Mouse (Mus musculus): ENCODE measurements around the gene Pak1. TPM values are rescaled to one million over a fixed set of nuclear protein-coding genes. Genes with fewer than 3 reads are reported as not detected.

Gene Pak1
- polyA plus RNA-seq, 1 experiment from 2014 or later, result 28.0 TPM

- ATAC-seq (ENCODE audit: insufficient number of reproducible peaks, insufficient read depth, low FRiP score, low TSS enrichment, low read depth), result no peak
- no peak overlapping the region for H3K27ac ChIP-seq
- H3K9ac ChIP-seq (replicated peaks), result no peak overlapping the region
- no peaks in the 10 kb centered on the region for H3K9me3 ChIP-seq
- H3K36me3 ChIP-seq, result no peaks in the 10 kb centered on the region
- H3K4me3 ChIP-seq (replicated peaks), result no peak overlapping the region
- H3K27me3 ChIP-seq, result no peaks in the 10 kb centered on the region
- 90% methylated on average over 21 of the region's 21 CpGs for WGBS
- H3K4me2 ChIP-seq, result no peak overlapping the region
- no peaks in the 10 kb centered on the region for H3K4me1 ChIP-seq (replicated peaks)
Measured at GRCm38 (mm10) chr7:97765181-97765962, 23.0 kb upstream of the Pak1 start.

DNA sequence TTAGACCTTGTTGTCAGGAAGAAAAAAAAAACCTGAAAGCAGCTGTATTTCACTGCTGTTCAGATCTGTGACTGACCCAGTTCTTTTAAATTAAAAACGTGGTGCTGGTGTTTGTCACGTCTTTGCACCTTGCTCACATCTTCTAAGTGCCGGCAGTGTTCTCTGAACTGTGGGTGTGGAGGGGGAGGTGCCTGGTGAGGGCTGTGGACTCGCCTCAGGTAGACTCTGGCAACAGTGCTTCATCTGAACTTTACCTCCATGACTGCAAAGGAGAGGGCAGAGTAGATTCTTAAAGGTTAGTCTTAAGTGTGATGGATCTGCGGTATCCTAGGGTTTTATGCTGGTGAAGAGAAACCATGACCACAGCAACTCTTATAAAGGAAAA, 22.4 kb upstream of the Pak1 start:
- Histone ChIP-seq H3K4me3 (replicated peaks) (no peak overlapping the region), H3K4me1 (replicated peaks) (no peaks in the 10 kb centered on the region), H3K9ac (replicated peaks) (no peak overlapping the region), H3K36me3 (no peaks in the 10 kb centered on the region), H3K27ac (no peak overlapping the region), H3K9me3 (no peaks in the 10 kb centered on the region), H3K27me3 (no peaks in the 10 kb centered on the region), H3K4me2 (no peak overlapping the region)
- no peak for ATAC-seq (ENCODE audit: insufficient number of reproducible peaks, insufficient read depth, low FRiP score, low TSS enrichment, low read depth)
- 71% methylated on average over 5 of the region's 5 CpGs for WGBS

DNA sequence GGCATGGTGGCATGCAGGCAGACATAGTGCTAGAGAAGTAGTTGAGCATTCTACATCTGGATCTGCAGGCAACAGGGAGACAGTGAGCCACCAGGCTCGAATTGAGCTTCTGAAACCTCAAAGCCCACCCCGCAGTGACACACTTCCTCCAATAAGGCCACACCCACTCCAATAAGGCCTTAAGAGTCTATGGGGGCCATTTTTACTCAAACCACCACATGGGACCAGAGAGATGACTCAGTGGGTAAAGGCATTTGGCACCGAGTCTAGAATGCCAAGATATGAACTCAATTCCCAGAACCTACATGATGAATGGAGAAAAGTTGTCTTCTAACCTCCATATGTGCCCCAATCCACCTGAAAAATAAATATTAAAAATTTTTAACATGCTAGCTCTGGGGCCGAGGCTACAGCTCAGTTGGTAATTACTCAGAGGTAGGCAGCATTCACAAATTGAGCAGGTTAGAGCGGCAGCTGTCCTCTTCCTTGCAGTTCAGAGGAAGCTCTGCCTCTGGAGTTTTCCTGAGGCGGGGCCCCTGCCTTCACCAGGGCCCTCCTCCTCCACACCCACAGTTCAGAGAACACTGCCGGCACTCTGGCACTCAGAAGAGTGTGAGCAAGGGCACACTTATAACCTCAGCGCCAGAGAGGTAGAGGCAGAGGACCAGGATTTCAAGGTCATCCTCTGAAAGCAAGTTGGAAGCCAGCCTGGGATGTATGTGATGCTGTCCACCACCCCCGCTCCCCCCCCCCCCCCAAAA, 21.8 kb upstream of the Pak1 start:
- no peaks in the 10 kb centered on the region for H3K4me1 ChIP-seq (replicated peaks)
- H3K4me3 ChIP-seq (replicated peaks), result no peak overlapping the region
- no peaks in the 10 kb centered on the region for H3K27me3 ChIP-seq
- H3K4me2 ChIP-seq, result no peak overlapping the region
- H3K36me3 ChIP-seq, result no peaks in the 10 kb centered on the region
- H3K9ac ChIP-seq (replicated peaks), result no peak overlapping the region
- H3K27ac ChIP-seq, result no peak overlapping the region
- H3K9me3 ChIP-seq, result no peaks in the 10 kb centered on the region
- no peak for ATAC-seq (ENCODE audit: insufficient number of reproducible peaks, insufficient read depth, low FRiP score, low TSS enrichment, low read depth)
- 75% methylated on average over 9 of the region's 9 CpGs for WGBS

DNA sequence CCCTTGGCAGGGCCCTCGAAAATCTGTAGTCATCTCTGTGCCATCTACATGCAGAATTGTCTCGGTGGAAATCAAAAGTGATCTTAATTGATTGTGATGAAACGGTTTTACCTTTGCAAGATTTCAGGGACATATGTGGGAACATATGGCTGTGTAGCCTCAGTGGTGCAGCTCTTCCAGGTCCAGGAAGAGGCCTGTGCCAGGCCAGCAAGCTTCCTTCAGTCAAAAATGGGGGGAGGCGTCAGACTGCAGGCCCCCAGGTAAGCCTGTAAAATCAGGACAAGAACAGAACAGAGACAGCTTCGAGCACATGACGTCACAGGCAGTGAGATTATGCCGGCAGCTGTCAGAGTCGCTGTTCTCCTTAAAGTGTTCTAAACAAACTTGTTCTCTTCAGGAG, 20.5 kb upstream of the Pak1 start:
- Histone ChIP-seq H3K4me3 (replicated peaks) (no peak overlapping the region), H3K27ac (no peak overlapping the region), H3K36me3 (no peaks in the 10 kb centered on the region), H3K27me3 (no peaks in the 10 kb centered on the region), H3K9ac (replicated peaks) (no peak overlapping the region), H3K9me3 (no peaks in the 10 kb centered on the region), H3K4me1 (replicated peaks) (no peaks in the 10 kb centered on the region), H3K4me2 (no peak overlapping the region)
- WGBS, result 72% methylated on average over 8 of the region's 8 CpGs
- ATAC-seq (ENCODE audit: insufficient number of reproducible peaks, insufficient read depth, low FRiP score, low TSS enrichment, low read depth), result no peak

DNA sequence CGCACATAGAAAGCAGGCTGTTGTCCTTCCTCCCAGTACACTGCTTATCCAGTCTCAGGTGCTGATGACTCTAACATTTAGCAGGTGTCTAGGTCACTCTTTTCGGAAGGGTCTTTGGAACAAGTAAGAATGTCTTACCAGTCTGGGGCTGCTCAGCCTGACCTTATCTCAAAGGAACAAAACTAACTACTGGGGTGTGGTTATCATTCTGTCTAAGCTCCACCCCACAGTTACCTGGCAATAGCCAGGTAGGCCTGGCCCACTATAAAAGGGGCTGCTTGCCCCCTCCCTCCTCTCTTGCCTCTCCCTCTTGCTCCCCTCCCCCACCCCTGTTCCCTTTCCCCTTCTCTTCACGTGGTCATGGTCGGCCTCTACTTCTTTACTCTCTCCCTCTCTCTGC, 19.3 kb upstream of the Pak1 start:
- Histone ChIP-seq H3K27ac (no peak overlapping the region), H3K9ac (replicated peaks) (no peak overlapping the region), H3K36me3 (no peaks in the 10 kb centered on the region), H3K9me3 (no peaks in the 10 kb centered on the region), H3K4me2 (no peak overlapping the region), H3K4me1 (replicated peaks) (no peaks in the 10 kb centered on the region), H3K27me3 (no peaks in the 10 kb centered on the region), H3K4me3 (replicated peaks) (no peak overlapping the region)
- no peak for ATAC-seq (ENCODE audit: insufficient number of reproducible peaks, insufficient read depth, low FRiP score, low TSS enrichment, low read depth)
- 76% methylated on average over 4 of the region's 4 CpGs for WGBS

DNA sequence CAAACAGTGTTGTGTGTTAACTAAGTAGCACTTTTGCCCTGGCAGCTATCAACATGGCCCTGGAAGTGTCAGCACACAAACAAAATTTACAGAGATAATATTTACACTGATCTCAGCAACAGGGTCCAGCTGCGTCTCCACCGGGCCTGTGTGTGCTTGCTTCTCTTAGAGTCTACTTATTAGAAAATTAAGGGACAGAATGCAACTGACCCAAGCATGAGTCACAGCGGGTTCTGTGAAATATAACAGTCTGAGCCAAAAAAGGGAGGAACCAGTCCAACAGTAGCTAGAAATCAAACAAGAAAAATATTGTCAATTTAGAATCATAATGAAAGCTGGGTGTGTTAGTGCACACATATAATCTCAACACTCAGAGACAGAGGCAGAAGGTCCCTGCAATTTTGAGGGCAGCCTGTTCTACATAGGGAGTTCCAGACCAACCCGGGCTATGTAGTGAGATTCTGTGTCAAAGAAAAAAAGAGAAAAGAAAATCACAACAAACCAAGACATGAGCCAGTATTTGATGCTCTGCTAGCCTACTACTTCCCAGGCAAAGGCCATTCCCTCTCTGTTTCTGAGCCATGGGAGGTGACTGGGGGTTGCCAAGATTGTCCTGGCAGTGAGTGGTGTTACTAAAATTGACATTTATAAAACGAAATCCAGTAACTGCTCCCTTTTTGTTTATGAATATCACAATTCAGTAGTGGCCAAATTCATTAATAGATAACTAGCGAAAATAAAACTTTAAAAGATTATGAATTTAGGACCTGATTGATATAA, 17.3 kb upstream of the Pak1 start:
- no peak for ATAC-seq (ENCODE audit: insufficient number of reproducible peaks, insufficient read depth, low FRiP score, low TSS enrichment, low read depth)
- 85% methylated on average over 6 of the region's 6 CpGs for WGBS
- Histone ChIP-seq H3K27ac (no peak overlapping the region), H3K9me3 (no peaks in the 10 kb centered on the region), H3K9ac (replicated peaks) (no peak overlapping the region), H3K4me1 (replicated peaks) (no peaks in the 10 kb centered on the region), H3K4me3 (replicated peaks) (no peak overlapping the region), H3K36me3 (no peaks in the 10 kb centered on the region), H3K27me3 (no peaks in the 10 kb centered on the region), H3K4me2 (no peak overlapping the region)

DNA sequence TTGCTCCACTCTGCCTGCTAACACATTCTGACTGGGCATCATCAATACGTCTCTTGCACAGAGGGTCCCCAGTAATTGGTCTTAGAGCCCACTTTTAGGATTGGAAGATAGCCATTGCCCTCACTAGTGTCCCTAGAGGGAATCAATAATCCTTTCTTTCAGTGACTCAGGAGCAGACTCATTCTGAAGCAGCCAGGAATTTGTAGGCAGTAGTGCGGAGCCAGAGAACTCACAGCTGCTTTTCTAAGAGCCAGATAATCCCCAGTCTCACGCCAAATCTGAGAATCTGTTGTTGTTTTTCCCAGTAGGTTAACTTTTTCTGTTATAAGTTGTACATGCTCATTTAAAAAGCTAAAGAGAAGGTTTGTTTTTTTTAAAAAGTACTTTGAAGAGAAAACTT, 13.0 kb upstream of the Pak1 start:
- ATAC-seq (ENCODE audit: insufficient number of reproducible peaks, insufficient read depth, low FRiP score, low TSS enrichment, low read depth), result no peak
- WGBS, result 67% methylated on average over 3 of the region's 3 CpGs
- H3K36me3 ChIP-seq, result no peaks in the 10 kb centered on the region

GRCm38 (mm10) chr7:97775923-97776322, 12.4 kb upstream of the Pak1 start:
- Histone ChIP-seq H3K4me2 (no peak overlapping the region), H3K27ac (no peak overlapping the region), H3K4me3 (replicated peaks) (no peak overlapping the region), H3K9ac (replicated peaks) (no peak overlapping the region), H3K9me3 (no peaks in the 10 kb centered on the region), H3K4me1 (replicated peaks) (no peaks in the 10 kb centered on the region), H3K27me3 (no peaks in the 10 kb centered on the region), H3K36me3 (no peaks in the 10 kb centered on the region)
- WGBS, result 81% methylated on average over 2 of the region's 2 CpGs
- ATAC-seq (ENCODE audit: insufficient number of reproducible peaks, insufficient read depth, low FRiP score, low TSS enrichment, low read depth), result no peak

More for the DNA sequence above, 13.0 kb upstream of the Pak1 start:
- H3K27me3 ChIP-seq, result no peaks in the 10 kb centered on the region
- H3K27ac ChIP-seq, result no peak overlapping the region
- no peak overlapping the region for H3K4me3 ChIP-seq (replicated peaks)
- no peaks in the 10 kb centered on the region for H3K4me1 ChIP-seq (replicated peaks)
- H3K9ac ChIP-seq (replicated peaks), result no peak overlapping the region
- no peak overlapping the region for H3K4me2 ChIP-seq
- H3K9me3 ChIP-seq, result no peaks in the 10 kb centered on the region

DNA sequence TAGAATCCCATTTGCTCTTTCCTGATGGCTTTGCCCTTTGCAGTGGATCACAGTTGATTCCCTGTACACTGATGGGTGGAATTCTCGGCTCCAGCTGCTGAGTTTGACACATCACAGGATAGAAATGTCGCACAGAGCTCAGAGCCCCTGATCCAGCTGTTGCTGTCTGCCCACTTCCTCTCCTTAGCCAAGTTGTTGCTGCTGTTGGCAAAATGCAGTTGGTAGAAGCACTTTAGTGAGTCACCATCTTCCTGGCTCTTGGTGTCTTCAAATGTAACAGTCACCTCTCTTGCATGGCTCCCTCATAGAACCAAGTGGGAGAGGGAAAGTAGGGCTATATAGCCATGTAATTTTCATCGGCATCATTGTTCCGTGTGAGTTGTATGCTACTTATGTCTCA, 11.2 kb upstream of the Pak1 start:
- H3K4me1 ChIP-seq (replicated peaks), result no peaks in the 10 kb centered on the region
- 95% methylated on average over 4 of the region's 4 CpGs for WGBS
- ATAC-seq (ENCODE audit: insufficient number of reproducible peaks, insufficient read depth, low FRiP score, low TSS enrichment, low read depth), result no peak

GRCm38 (mm10) chr7:97780222-97780621, 8.1 kb upstream of the Pak1 start:
- WGBS, result 74% methylated on average over 1 of the region's 1 CpGs
- no peak for ATAC-seq (ENCODE audit: insufficient number of reproducible peaks, insufficient read depth, low FRiP score, low TSS enrichment, low read depth)
- no peak overlapping the region for H3K4me2 ChIP-seq

More for the DNA sequence above, 11.2 kb upstream of the Pak1 start:
- no peaks in the 10 kb centered on the region for H3K36me3 ChIP-seq
- no peak overlapping the region for H3K9ac ChIP-seq (replicated peaks)
- no peak overlapping the region for H3K27ac ChIP-seq
- no peak overlapping the region for H3K4me2 ChIP-seq
- H3K27me3 ChIP-seq, result no peaks in the 10 kb centered on the region
- H3K4me3 ChIP-seq (replicated peaks), result no peak overlapping the region
- H3K9me3 ChIP-seq, result no peaks in the 10 kb centered on the region

DNA sequence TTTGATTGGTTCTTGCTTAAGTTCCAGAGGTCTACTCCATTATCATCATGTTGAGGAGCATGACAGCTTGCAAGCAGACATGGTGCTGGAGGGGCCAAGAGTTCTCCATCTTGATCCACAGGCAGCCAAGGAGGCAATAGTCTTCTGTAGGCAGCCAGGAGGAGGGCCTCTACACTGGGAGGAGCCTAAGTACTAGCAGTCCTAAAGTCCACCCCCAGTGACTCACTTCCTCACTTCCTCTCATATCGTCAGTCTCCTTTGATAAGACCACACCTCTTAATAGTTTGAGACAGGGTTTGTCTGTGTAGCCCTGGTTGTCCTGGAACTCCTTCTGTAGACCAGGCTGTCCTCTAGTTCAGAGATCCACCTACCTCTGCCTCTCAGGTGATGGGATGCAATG, 7.5 kb upstream of the Pak1 start:
- 83% methylated on average over 1 of the region's 1 CpGs for WGBS
- Histone ChIP-seq H3K27me3 (peaks cover 8% of the 10 kb centered on the region; the same call in 1 of the 2 replicates), H3K4me1 (replicated peaks) (no peaks in the 10 kb centered on the region), H3K4me2 (no peak overlapping the region), H3K4me3 (replicated peaks) (no peak overlapping the region), H3K36me3 (no peaks in the 10 kb centered on the region), H3K9ac (replicated peaks) (no peak overlapping the region), H3K9me3 (no peaks in the 10 kb centered on the region), H3K27ac (no peak overlapping the region)
- no peak for ATAC-seq (ENCODE audit: insufficient number of reproducible peaks, insufficient read depth, low FRiP score, low TSS enrichment, low read depth)

More at GRCm38 (mm10) chr7:97780222-97780621, 8.1 kb upstream of the Pak1 start:
- no peaks in the 10 kb centered on the region for H3K9me3 ChIP-seq
- no peaks in the 10 kb centered on the region for H3K36me3 ChIP-seq
- H3K9ac ChIP-seq (replicated peaks), result no peak overlapping the region
- H3K27ac ChIP-seq, result no peak overlapping the region
- no peaks in the 10 kb centered on the region for H3K4me1 ChIP-seq (replicated peaks)
- peaks cover 3% of the 10 kb centered on the region; the same call in 1 of the 2 replicates for H3K27me3 ChIP-seq
- H3K4me3 ChIP-seq (replicated peaks), result no peak overlapping the region

Measured in limb, embryonic 12.5 days (tissue).